Mouse (Mus musculus): ENCODE data around the gene Espn. TPM values are rescaled to one million over a fixed set of nuclear protein-coding genes. Genes with fewer than 3 reads are reported as not detected.

Espn gene
- polyA plus RNA-seq, 1 experiment from 2014 or later = 11.5 TPM

DNA sequence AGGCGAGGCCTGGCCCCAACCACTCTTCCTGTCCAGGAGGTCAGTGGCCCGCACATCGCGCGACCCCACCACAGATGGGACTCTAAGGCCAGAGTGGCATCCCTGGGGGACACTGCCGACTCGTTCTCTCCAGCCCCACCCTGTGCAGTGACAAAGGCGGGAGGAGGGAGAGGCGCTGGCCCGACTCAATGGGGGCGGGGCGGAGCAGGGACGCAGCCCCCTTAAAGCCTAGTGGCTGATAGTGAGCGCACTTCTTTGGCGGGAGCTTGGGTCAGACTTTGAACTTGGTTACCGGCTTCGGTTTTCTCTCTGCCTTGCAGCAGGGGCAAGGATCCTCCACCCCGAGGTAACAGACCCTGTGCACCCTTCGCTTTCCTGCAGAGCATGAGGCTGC lies 7.1 kb upstream of the Espn start:
- Histone ChIP-seq H3K4me2 (peak overlapping the region; percentile 19; the same call in 1 of the 2 replicates), H3K4me3 (ENCODE audit: low read depth, low read length) (0 out of 2 replicates have a peak overlapping the region, but pooled peaks have one; percentile 2), H3K27ac (ENCODE audit: low read depth) (no peak overlapping the region), H3K36me3 (ENCODE audit: insufficient read depth) (no peaks in the 10 kb centered on the region), H3K9me3 (ENCODE audit: low read depth, low read length) (no peaks in the 10 kb centered on the region), H3K4me1 (ENCODE audit: insufficient read depth) (no peaks in the 10 kb centered on the region), H3K27me3 (ENCODE audit: insufficient read depth, low read length) (peaks cover 51% of the 10 kb centered on the region), H3K9ac (no peak overlapping the region)
- no peak for TF ChIP-seq CTCF (IDR thresholded peaks at IDR 0.05; ENCODE audit: low read depth)
- DNase-seq = no peak
- 2% methylated on average over 19 of the region's 19 CpGs for WGBS
- ATAC-seq (ENCODE audit: insufficient read depth) = no peak

DNA sequence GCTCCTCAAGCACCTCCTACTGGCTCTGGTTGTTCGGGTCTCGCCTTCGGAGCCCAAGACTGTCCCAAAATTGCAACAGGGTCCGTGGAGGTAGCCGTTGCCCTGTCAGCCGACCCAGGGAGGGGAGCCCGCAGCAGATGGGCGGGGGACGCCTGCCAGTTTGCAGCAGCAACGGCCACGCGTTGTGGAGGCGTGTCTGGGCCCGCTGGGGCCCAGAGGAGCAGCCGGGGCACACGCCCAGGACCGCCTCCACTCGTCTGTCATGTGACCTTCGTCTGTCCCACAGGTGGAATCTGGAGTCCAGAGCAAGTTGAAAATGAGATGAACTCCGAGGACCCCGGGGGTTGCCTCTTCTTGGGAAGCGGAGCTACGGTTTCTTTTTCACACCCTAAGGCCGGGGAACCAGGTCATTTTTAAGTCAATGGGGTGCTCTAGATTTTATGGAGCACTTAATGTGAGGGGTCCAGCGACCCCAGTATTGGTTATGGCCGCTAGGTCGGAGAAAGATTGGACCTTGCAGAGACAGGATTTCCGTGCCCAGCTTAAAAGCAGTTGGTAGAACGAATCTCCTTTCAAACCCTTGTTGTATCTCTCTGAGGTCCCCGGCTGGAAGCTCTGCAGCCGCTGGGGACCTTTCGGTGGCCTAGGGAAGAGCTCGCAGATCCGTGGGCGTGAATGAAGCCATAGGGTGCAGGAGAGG lies 6.6 kb upstream of the Espn start, which contains the start of gene Hes2:
TSS of gene Hes2 (plus strand) at position 283 of the 700 bp plus-strand sequence.
- Histone ChIP-seq H3K9ac (no peak within 1 kb of the TSS), H3K27me3 (ENCODE audit: insufficient read depth, low read length) (peaks cover 54% of the 10 kb centered on the region), H3K4me2 (peak within 1 kb of the TSS; percentile 41; the same call in 1 of the 2 replicates), H3K27ac (ENCODE audit: low read depth) (no peak within 1 kb of the TSS), H3K4me3 (ENCODE audit: low read depth, low read length) (peak within 1 kb of the TSS; percentile 21), H3K4me1 (ENCODE audit: insufficient read depth) (no peaks in the 10 kb centered on the region), H3K36me3 (ENCODE audit: insufficient read depth) (no peaks in the 10 kb centered on the region), H3K9me3 (ENCODE audit: low read depth, low read length) (no peaks in the 10 kb centered on the region)
- DNase-seq (no peak), ATAC-seq (ENCODE audit: insufficient read depth) (no peak)
- 4% methylated on average over 35 of the region's 35 CpGs for WGBS
- no peak for TF ChIP-seq CTCF (IDR thresholded peaks at IDR 0.05; ENCODE audit: low read depth)

DNA sequence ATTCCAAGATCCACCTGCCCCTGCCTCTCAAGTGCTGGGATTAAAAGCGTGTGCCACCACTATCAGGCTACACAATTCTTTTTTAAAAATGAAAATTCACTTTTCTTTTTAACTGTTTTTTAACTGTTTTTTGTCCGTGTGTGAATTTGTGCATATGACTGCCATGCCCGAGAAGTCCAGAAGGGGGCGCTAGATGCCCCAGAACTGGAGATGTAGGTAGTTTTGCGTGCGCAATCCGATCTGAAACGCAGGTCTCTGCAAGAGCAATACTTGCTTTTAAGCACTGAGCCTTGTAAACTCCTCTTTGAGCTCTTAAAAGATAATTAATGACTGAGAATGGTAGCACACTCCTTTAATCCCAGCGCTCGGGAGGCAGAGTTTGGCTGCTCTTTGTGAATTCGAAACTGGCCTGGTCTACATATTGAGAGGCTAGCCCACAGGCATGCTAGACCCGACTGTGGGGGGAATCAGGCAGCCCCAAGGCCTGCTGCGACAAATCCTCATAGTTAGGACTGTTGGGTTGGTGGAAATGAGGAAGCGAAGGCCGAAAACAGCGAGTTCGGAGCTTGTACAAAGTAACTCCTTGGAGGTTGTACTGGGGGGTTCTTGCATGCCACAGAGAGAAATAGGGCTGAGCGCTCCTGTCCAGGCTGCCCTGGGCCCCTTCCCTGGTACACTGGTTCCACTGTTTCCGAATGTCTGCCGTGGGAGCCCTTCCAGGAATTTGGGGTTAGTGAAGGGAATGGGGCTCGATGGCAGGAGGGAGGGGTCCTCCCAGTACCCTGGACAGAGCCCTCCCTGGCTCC lies 5.8 kb upstream of the Espn start:
- Histone ChIP-seq H3K27me3 (ENCODE audit: insufficient read depth, low read length) (peaks cover 61% of the 10 kb centered on the region), H3K36me3 (ENCODE audit: insufficient read depth) (no peaks in the 10 kb centered on the region), H3K4me2 (peak overlapping the region; percentile 41; the same call in 1 of the 2 replicates), H3K4me1 (ENCODE audit: insufficient read depth) (0 out of 2 replicates have a peak, but pooled peaks cover 3% of the 10 kb centered on the region), H3K9me3 (ENCODE audit: low read depth, low read length) (no peaks in the 10 kb centered on the region), H3K4me3 (ENCODE audit: low read depth, low read length) (peak overlapping the region; percentile 21), H3K27ac (ENCODE audit: low read depth) (no peak overlapping the region), H3K9ac (no peak overlapping the region)
- 18% methylated on average over 21 of the region's 21 CpGs for WGBS
- DNase-seq = peak; percentile 62
- peak; percentile 69 for TF ChIP-seq CTCF (IDR thresholded peaks at IDR 0.05; ENCODE audit: low read depth)
- ATAC-seq (ENCODE audit: insufficient read depth) = no peak

DNA sequence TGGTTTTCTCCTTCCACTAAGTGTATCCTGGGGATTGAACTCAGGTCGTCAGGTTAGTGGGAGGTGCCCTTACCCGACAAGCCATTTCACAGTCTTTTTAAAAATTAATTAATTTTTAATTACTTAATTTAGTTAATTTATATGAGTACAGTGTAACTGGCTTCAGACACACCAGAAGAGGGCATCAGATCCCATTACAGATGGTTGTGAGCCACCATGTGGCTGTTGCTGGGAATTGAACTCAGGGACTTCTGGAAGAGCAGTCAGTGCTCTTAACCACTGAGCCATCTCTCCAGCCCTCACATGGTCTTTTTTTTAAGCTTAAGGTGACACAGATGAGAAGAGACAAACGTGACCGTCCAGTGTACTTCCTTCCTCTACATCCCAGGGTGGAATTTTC lies 2.8 kb upstream of the Espn start:
- WGBS = 65% methylated on average over 4 of the region's 4 CpGs
- no peak for ATAC-seq (ENCODE audit: insufficient read depth)
- Histone ChIP-seq H3K9me3 (ENCODE audit: low read depth, low read length) (no peaks in the 10 kb centered on the region), H3K27me3 (ENCODE audit: insufficient read depth, low read length) (peaks cover 69% of the 10 kb centered on the region), H3K4me2 (no peak overlapping the region), H3K36me3 (ENCODE audit: insufficient read depth) (no peaks in the 10 kb centered on the region), H3K4me1 (ENCODE audit: insufficient read depth) (0 out of 2 replicates have a peak, but pooled peaks cover 3% of the 10 kb centered on the region), H3K9ac (no peak overlapping the region), H3K4me3 (ENCODE audit: low read depth, low read length) (no peak overlapping the region), H3K27ac (ENCODE audit: low read depth) (no peak overlapping the region)
- DNase-seq = no peak
- TF ChIP-seq CTCF (IDR thresholded peaks at IDR 0.05; ENCODE audit: low read depth) = 0 out of 2 replicates have a peak, but pooled peaks have one; percentile 1

DNA sequence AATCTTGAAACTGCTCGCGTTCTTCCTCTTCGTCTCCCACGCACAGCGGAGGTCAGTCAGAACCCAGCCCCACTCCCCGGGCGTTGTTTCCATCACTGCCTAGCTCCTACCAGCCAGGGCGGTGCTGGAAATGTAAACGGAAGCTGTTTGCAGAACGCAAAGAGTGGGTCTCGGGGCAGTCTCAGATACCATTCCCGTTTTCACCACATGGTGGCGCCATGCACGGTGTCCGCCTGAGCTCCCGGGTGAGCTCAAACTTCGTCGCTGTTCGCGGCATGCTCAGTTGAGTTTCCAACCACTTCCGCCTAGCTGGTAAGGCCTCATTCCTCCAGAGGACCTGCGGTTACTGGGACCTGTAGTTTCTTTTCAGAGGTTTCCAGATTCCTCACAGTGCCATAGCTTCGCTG lies 1.6 kb upstream of the Espn start:
- Histone ChIP-seq H3K4me2 (peak overlapping the region; percentile 50), H3K4me1 (ENCODE audit: insufficient read depth) (0 out of 2 replicates have a peak, but pooled peaks cover 3% of the 10 kb centered on the region), H3K27ac (ENCODE audit: low read depth) (no peak overlapping the region), H3K9me3 (ENCODE audit: low read depth, low read length) (no peaks in the 10 kb centered on the region), H3K27me3 (ENCODE audit: insufficient read depth, low read length) (peaks cover 65% of the 10 kb centered on the region), H3K9ac (no peak overlapping the region), H3K4me3 (ENCODE audit: low read depth, low read length) (peak overlapping the region; percentile 22), H3K36me3 (ENCODE audit: insufficient read depth) (no peaks in the 10 kb centered on the region)
- ATAC-seq (ENCODE audit: insufficient read depth) (peak; percentile 29; the same call in 1 of the 2 replicates), DNase-seq (peak; percentile 94)
- 2% methylated on average over 23 of the region's 23 CpGs for WGBS
- TF ChIP-seq CTCF (IDR thresholded peaks at IDR 0.05; ENCODE audit: low read depth) = peak; percentile 92

DNA sequence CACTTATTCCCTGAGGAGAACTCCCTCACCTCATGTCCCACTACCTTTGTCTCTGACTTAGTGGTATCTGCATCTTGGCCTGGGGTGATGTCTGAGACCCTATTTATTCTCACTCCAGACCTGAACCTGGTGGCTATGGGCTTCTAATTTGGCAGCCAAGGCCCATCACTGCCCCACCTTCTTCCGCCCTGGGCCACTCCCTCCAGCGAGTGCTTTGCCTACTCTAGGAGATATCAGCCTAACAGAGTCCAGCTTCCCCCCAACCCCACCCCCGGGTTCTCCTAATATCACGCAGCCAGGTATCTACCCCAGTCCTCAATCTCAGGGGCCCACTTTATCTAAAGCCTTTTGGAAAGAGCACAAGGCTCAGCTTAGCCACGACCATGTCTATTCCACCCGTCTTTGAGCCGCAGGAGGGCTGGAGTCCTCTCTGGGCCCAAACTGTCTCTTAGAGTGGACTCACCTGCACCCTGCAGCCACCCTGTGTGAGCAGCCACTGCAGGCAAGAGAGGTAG lies 663 bp downstream of the Espn start:
- Histone ChIP-seq H3K9me3 (ENCODE audit: low read depth, low read length) (no peaks in the 10 kb centered on the region), H3K9ac (no peak overlapping the region; the same call in 1 of the 2 replicates), H3K4me2 (peak overlapping the region; percentile 71), H3K27me3 (ENCODE audit: insufficient read depth, low read length) (peaks cover 47% of the 10 kb centered on the region), H3K27ac (ENCODE audit: low read depth) (no peak overlapping the region), H3K36me3 (ENCODE audit: insufficient read depth) (no peaks in the 10 kb centered on the region), H3K4me1 (ENCODE audit: insufficient read depth) (0 out of 2 replicates have a peak, but pooled peaks cover 3% of the 10 kb centered on the region), H3K4me3 (ENCODE audit: low read depth, low read length) (peak overlapping the region; percentile 38)
- 18% methylated on average over 7 of the region's 7 CpGs for WGBS
- ATAC-seq (ENCODE audit: insufficient read depth) (no peak; the same call in 1 of the 2 replicates), DNase-seq (no peak)
- TF ChIP-seq CTCF (IDR thresholded peaks at IDR 0.05; ENCODE audit: low read depth) = no peak

Data from lung, embryonic 14.5 days (tissue).